Mouse (Mus musculus): ENCODE measurements at regions not wholly inside any gene's neighbourhood (a gene's known extent, or its start where the extent isn't known, plus 50 kb on each side); places are given as distances from the start of the nearest gene placed in this dataset.
"Not testable (repeated sequence)": the region's sequence is repeated elsewhere in the genome, so short reads cannot be mapped to it uniquely, and the experiment has no call there.

DNA sequence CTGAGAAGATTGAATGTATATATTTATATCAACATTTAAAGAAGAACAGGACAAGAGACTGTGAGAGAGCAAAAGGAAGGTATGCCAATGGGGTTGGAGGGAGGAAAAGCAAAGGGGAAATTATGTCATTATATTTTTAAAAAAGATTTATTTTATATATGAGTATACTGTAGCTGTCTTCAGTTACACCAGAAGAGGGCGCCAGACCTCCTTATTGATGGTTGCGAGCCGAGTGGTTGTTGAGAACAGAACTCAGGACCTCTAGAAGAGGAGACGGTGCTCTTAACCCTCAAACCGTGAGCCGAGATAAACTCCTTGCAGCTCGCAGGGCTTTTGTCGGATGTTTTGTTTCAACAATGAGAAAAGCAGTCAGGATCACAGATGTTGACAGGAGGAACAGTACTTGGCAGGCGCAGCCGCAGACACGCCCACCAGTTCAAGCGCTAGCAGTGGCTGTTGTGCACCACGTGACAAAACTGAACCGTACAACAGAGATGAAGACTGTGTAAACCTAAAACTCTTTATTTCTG lies 158.7 kb downstream of the Mat2b start:
- no peak for DNase-seq (ENCODE audit: low spot score in 2 of 2)

- DNase-seq (ENCODE audit: low spot score in 2 of 2) = no peak
Measured at GRCm38 (mm10) chr11:40510325-40511239, 184.4 kb downstream of the Mat2b start.

GRCm38 (mm10) chr11:40491599-40491998 lies 203.4 kb downstream of the Mat2b start:
- DNase-seq (ENCODE audit: low spot score in 2 of 2) = no peak

DNA sequence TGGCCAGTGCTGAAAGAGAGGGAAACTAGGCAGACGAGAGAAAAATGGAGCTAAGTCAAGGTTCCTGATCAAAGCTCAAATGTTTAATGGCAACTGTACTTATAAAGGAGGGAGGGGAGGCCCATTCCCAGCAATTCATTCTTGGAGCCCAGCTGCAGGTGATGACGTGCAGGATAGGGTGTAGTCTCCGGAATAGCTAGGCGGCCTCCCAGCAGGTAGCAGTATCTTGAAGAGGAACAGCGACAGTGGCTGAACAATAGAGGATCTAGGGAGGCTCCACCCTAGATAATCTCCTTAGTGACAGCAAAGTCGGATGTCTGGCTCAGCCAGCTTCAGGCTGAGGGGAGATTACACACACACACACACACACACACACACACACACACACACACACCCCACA lies 216.8 kb downstream of the Mat2b start:
- DNase-seq (ENCODE audit: low spot score in 2 of 2) = not testable (repeated sequence)

GRCm38 (mm10) chr11:40477294-40477693 lies 217.7 kb downstream of the Mat2b start:
- DNase-seq (ENCODE audit: low spot score in 2 of 2) = no peak

DNA sequence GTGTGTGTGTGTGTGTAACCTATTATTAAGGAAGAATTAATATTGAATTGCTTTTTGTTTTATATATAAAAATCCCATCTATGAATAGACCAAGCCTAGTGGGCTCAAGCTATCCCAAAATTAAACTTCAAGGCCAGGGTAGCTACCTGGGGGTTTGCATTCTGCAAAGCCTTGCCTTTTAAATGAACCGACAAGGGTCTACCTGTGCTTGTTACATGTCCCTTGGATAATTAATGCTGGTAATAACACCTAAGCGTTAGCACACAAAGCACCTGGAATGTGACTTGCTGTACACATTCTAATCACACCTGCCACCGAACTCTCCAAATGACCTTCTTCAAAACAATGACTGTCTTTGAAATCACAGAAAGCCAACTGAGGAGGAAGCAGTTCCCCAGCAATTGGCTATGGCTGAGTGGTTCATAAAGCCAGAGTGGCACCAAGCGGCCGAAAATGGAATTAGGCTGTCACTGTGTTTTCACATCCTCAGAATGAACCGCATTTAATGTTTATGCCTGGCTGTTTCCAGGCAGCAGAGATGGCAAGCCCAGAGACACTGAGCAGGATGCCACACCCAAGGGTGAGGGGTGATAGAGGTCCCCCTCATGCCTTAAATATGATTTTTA lies 225.8 kb downstream of the Mat2b start:
- DNase-seq (ENCODE audit: low spot score in 2 of 2) = no peak

GRCm38 (mm10) chr11:40456571-40456970 lies 238.4 kb downstream of the Mat2b start:
- DNase-seq (ENCODE audit: low spot score in 2 of 2) = no peak

DNA sequence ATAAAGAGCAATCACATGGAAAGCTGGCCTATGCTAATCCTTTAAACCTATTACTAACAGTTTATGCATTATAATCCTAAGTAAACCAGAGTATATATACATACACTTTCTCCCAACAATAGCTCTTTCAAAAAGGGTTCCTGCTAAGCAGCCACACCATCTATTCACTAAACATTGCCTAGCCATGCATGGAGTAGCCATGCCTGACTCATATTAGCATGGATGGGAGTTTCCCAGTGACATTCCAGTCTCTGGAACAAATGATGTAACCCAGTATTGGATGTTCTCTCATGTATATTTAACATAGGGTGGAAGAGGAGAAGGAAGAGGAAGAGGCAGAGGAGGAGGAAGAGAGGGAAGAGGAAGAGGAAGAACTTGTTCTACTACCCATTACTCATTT lies 240.0 kb downstream of the Mat2b start:
- DNase-seq (ENCODE audit: low spot score in 2 of 2) = not testable (repeated sequence)

- DNase-seq (ENCODE audit: low spot score in 2 of 2) = no peak
Measured at GRCm38 (mm10) chr11:40446846-40447245, 248.2 kb downstream of the Mat2b start.

- DNase-seq (ENCODE audit: low spot score in 2 of 2) = no peak
Measured at GRCm38 (mm10) chr11:40434002-40434401, 261.0 kb downstream of the Mat2b start.

DNA sequence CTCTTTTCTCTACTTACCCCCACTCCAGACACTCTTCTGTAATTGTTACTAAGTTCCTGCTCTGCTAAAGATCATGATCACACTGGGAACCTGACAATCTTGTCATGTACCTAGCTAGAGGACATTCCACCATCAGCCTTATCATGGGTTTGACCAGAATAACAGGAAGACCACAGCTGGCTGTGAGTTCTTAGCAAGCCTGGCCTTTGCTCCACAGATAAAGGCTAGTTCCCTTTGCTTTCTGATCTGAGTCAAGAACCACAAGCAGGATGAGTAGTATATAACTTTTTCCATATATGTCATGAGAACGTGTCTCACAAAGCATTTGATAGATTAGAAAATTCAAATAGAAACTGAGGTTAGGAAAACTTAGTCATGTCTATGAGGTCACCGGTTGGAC lies 266.1 kb downstream of the Mat2b start:
- DNase-seq (ENCODE audit: low spot score in 2 of 2) = no peak

DNA sequence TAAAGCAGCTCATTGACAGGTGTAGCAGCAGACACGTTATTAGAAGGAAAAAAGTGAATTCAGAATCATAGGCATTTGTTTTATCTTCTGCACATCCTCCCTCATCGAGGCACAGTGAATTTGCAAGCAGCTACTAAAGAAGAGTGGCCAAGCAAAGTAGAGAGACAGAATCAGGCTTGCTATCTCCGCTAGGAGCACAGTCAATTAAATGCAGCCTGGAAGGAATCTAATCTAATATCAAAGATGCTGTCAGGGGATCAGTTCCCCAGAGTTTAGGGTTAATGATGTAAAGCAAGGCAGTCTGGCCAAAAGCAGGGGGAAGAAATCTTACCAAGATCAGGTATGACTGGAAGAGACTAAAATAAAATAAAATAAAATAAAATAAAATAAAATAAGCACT lies 270.7 kb downstream of the Mat2b start:
- DNase-seq (ENCODE audit: low spot score in 2 of 2) = no peak

- DNase-seq (ENCODE audit: low spot score in 2 of 2) = no peak
Measured at GRCm38 (mm10) chr11:40407571-40407970, 287.4 kb downstream of the Mat2b start.

DNA sequence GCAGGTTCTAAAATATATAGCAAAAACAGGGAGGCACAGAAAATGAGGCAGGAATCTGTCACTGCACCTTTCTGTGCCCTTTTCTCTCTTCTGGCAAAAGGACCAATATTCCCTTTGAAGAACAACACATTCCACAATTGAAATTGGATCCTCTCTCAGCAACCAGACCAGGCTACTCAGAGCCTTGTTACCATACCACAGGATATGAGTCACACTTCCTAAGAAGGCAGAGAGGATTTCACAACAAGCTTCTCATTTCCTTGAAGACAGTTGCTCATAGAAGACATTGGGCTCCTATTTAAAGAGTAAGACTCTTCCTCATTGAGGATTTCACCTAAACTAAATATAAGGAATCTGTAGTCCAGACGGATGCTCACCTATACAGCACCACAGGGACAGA lies 292.8 kb downstream of the Mat2b start:
- no peak for DNase-seq (ENCODE audit: low spot score in 2 of 2)

GRCm38 (mm10) chr11:40397453-40398104 lies 297.4 kb downstream of the Mat2b start:
- no peak for DNase-seq (ENCODE audit: low spot score in 2 of 2)

GRCm38 (mm10) chr11:40395331-40395730 lies 299.7 kb downstream of the Mat2b start:
- no peak for DNase-seq (ENCODE audit: low spot score in 2 of 2)

GRCm38 (mm10) chr11:40394864-40395266 lies 300.1 kb downstream of the Mat2b start:
- DNase-seq (ENCODE audit: low spot score in 2 of 2) = no peak

DNA sequence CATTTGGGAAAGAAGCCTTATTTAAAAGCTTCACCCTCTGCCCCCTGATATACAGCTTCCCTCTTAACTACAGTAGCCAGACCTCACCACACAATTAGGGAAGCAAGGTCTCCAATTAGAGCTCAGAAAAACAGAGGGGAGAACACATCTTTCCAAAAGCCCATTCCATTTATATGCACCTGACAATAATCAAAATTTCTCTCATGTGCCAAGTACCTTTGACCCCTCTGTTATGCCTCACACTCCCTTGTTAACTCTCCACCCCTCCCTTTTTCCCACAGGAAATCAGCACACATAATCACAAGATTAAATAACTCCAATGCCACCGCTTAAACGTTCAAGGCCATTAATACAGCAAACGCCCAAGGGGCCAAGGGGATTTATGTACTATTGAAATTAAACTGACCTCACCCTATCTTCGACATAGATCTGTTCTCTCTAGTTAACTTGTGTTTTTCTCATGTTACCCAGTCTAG lies 300.7 kb downstream of the Mat2b start:
- no peak for DNase-seq (ENCODE audit: low spot score in 2 of 2)

- DNase-seq (ENCODE audit: low spot score in 2 of 2) = no peak
Measured at GRCm38 (mm10) chr11:40380696-40381095, 314.3 kb downstream of the Mat2b start.

DNA sequence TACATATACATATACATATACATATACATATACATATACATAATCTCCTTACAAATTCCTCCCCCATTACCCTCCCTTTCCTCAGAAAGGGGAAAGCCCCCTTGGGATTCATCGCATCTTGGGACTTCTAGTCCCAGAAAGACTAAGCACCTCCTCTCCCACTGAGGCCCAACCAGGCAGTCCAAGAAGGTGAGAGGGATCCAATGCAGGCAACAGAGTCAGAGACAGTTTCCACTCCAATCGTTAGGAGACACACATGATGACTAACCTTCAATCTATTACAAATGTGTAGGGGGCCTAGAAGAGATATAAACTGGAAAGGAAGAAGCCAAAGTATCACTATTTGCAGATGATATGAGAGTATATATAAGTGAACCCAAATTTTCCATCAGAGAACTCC lies 323.3 kb downstream of the Mat2b start:
- no peak for DNase-seq (ENCODE audit: low spot score in 2 of 2)

- DNase-seq (ENCODE audit: low spot score in 2 of 2) = no peak
Measured at GRCm38 (mm10) chr11:40366573-40366972, 328.4 kb downstream of the Mat2b start.

Data from adrenal gland, postnatal 4 days (tissue).